Mouse (Mus musculus) liver (tissue): ENCODE measurements around the gene BC028528.
"Not testable (repeated sequence)": the region's sequence is repeated elsewhere in the genome, so short reads cannot be mapped to it uniquely, and the experiment has no call there.

Source experiments
- DNase-seq: peaks from one replicate; pipeline ENCODE4 v3.0.0-alpha.2; 2020; ENCODE audit warnings: mixed read lengths

The BC028528 gene

DNA sequence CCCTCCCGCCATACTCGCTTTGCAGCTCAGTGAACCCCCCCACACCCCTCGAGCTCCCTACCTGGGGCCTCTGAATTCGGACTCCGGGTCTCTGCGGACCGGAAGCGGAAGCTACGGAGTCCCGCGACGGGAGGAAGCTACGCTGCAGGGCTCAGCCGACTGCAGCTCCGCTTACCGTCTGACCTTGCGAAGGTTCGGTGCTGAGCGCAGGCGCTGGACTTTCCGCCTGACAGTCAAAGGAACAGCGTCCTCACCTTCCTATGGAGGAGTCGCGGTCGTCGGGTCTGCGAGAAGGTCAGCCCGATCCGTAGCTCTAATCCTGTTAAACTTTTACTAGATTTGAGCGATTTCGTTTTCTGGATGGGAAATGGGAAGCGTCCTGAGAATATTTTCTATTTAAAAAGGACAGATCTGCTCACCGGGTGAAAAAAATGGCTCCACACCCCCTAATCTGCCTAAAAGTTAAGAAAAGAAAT, 20.4 kb downstream of the BC028528 start, which contains the start of gene Mrps21:
Mrps21 (minus strand) TSS at position 128 of the 476 bp plus-strand sequence.
- peak; percentile 91 for DNase-seq

DNA sequence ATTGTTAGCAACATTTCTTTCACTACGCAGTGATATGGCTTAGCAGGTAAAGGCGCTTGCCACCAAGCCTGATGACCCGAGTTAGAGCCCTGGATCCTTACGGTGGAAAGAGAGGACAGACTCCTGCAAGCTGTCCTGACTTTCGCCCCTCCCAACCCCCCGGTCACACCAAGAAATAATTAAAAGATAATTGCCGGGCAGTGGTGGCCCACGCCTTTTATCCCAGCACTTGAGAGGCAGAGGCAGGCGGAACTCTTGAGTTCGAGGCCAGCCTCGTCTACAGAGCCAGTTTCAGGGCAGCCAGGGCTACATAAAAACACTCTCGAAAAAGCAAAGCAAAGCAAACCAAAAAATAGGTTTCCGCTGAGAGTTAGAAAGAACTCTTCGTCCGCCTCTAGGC, 20.8 kb downstream of the BC028528 start:
- no peak for DNase-seq

DNA sequence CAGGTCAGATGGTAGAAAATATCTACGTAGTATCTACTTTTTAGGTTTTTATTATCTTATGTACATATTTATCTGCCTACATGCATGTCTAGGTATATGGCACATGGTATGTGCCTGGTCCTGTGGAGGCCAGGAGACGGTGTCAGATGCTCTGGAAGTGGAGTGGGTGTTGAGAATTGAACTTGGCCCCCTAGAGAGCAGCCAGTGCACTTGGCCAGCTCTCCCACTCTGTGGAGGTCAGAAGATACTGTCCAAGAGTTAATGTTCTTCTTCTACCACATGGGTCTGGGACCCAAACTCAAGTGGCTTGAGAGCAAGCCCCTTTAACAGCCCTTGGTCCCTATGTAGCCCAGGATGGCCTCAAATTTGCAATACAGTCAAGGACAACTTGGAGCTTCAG, 24.4 kb downstream of the BC028528 start:
- DNase-seq = no peak

DNA sequence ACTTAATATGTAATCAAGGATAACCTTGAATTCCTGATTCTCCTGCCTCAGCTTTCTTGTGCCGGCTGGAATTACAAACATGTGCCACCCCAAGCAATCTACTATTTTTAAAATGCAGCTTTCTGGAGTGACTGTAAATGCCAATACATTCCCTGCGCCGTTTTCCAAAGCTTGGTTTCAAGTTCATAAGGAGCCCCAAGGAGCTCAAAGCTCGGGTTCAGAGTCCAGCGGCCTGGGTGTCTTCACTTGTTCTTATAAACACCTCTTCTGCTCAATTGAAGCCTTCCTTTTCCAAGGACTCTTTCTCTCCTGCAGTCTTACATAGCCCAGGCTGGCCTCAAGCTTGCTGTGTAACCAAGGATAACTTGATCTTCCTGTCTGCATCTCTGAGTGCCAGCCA, 25.7 kb downstream of the BC028528 start:
- no peak for DNase-seq

DNA sequence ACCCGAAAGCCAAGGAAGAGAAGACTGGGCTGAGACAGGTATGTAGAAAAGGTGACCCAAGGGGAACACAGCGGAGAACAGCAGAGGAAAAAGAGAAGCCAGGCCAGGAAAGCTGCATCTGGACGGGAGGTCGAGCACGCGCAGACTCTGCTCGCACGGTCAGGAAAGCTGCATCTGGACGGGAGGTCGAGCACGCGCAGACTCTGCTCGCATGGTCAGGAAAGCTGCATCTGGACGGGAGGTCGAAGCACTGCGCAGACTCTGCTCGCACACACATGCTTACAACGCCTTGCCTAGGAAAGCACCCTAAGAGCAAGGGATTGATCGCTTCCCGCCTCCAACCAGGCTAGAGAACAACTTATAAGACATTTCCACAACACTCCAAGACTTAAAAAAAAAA, 26.2 kb downstream of the BC028528 start:
- DNase-seq = no peak

DNA sequence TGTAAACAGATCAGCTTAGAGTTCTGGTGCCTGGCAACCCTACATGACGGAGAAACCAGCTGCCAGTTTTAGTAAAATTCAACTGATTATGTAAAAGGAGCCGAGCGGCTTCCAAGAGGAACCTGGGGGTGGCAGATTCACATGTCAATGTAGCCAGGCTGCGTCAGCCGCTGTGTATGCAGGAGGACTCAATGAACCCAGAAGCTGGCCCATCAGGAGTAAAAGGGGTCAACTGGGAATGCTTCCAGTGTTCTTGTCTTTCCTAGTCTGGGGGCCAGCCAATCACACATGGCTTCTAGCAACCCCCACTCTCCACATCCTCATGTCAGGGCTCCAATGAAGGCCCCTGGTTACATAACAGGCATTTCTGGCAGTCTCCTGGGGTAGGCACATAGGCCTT, 26.8 kb downstream of the BC028528 start:
- DNase-seq = no peak

DNA sequence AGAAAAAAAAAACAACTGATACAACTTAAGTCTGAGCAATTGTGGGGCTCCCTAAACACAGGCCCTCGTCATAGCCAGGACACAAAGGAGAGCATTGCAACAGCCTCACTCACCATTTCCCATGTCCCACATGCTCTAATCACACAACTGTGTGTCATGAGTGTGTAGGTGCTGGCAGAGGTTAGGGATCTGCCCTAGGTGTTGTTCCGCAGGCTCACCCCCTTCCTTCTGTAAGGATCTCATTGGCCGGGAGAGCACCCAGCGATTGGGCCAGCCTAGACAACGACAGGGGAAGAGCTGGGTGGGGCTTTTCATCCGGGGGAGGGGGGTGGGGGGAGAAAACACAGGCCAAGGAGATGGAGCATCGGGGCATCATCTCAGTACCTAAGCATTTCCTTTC, 28.2 kb downstream of the BC028528 start:
- DNase-seq = no peak

DNA sequence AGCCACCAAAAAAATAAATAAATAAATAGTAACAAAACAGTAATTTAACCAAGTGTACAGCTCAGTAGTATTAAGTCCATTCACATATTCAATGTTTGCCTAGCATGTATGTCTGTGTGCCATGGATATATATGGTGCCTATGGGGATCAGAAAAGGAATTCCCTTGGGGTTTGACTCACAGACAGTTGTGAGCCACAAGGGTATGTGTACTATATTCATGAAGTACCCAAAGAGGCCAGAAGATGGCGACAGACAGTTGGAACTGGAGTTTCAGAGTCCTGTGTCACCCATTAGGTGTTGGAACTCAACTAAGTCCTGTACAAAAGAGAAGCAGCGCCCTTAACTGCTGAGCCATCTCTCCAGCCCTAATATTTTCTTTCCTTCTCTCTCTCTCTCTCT, 30.0 kb downstream of the BC028528 start:
- peak; percentile 63 for DNase-seq

DNA sequence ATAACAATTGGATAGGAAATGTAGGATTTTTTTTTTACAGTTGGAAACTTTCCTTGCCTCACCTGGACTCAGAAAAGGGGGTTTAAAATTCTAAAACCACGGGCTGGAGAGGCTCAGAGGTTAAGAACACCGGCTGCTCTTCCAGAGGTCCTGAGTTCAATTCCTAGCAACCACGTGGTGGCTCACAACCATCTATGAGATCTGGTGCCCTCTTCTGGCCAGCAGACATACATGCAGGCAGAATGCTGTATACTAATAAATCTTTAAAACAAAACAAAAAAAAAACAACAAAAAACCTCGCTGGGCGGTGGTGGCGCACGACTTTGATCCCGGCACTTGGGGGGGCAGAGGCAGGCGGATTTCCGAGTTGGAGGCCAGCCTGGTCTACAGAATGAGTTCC, 30.6 kb downstream of the BC028528 start:
- DNase-seq = peak; percentile 38

DNA sequence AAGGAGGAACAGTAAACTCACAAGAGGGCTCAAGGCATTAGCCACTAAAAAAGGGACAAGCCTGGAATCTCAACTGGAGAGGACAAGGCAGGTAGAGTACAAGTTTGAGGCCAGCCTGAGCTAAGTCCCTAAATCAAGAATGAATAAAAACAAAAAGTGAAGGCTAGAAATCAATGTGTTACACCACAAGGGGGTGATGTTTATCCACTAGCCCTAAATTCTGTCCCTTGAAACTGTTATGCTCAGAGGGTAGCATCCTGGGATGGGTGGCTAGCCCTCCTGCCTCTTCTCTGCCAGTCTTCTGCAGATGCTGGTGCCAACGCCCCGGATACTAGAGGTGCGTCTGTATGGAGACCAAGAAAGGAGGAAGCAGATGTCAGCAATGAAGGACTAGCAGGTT, 31.5 kb downstream of the BC028528 start:
- no peak for DNase-seq

DNA sequence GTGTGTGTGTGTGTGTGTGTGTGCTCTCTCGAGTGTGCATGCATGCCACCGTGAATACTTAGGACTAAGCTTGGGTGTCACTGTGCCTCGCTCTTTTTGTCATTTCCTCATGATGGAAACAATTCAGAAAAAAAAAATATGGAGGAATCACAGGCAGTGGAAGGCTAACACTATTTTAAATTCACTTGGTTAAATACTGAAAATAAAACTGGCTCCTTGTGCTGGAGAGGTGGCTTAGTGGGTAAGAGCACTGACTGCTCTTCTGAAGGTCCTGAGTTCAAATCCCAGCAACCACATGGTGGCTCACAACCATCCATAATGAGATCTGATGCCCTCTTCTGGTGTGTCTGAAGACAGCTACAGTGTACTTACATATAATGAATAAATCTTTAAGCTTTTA, 33.5 kb downstream of the BC028528 start:
- DNase-seq = not testable (repeated sequence)

DNA sequence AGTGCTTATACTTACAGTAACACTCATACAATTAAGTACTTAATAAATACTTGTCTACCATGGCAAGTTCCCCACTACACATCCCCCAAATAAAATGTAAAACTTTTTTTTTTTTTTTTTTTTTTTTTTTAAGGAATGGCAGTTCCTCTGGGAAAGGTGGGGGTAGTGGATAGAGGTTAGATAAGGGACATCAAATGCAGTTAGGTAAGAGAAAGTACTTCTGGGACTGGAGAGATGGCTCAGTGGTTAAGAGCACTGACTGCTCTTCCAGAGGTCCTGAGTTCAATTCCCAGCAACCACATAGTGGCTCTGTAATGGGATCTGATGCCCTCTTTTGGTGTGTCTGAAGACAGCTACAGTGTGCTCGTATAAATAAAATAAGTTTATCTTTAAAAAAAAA, 34.8 kb downstream of the BC028528 start:
- DNase-seq = not testable (repeated sequence)

DNA sequence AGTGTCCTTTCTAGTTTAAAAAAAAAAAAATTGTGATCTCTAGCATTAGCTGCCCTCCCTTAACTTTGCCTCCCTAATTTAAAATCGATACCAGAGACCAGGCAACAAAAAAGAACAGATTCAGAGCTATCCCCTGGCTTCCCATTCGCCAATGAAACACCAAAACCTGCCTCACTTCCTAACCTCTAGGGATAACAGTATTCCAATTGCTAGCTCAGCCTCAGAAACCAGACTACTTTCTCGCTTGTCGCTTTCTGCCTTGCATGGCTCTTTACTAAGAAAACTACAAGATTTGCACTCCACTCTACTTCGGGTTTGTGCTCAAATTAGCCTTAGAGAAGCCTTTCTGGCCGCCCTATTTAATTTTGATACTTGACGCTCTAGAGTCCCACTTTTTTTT, 35.7 kb downstream of the BC028528 start:
- DNase-seq = no peak

DNA sequence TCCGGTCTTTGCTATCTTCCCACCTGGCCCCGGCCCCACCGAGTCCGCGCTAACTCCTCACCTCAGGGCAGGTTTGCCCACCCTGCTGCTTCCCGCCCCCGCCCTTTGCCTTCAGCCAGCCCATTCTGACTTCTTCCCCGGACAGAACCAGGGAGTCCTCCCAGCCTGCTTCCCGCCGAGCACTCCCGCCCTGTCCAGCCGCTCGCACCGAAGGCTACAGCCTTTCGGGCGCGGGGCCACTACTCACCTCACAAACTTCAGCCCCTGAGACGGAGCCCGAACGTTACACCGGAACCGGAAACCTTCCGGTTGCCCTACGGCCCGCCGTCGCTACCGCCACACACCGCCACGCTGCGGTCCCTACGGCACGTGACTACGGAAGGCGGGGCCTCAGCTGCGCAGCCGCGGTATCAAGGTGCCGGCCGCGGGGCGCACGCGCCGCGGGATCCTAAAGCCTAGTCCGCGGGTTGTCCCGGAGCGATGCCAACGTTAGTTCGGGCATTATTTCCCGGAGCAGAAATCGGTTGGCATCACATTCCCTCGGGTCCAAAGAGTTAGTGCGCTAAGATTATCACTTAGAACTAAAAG, 36.2 kb downstream of the BC028528 start, which contains the start of gene Prpf3:
Prpf3 (minus strand) TSS at position 384 of the 588 bp plus-strand sequence.
- DNase-seq = peak; percentile 95

DNA sequence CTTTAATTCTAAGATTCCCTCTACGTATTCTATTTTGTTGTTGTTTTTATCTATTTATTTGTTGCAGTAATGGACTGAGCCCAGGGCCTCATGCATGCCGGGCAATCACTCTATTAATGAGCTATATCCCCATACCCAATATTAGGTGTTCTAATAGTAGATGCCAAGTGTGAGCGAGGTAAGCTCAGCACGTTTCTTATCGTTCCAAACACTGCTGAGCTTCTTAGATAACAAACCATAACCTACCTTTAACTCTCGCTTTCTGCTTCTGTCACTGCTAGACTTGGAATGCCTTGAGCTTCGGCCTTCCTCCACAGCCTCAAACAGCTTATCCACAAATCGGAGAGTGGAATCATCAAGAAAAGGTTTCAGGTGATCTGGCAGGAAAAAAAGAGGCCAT, 40.5 kb downstream of the BC028528 start:
- no peak for DNase-seq

DNA sequence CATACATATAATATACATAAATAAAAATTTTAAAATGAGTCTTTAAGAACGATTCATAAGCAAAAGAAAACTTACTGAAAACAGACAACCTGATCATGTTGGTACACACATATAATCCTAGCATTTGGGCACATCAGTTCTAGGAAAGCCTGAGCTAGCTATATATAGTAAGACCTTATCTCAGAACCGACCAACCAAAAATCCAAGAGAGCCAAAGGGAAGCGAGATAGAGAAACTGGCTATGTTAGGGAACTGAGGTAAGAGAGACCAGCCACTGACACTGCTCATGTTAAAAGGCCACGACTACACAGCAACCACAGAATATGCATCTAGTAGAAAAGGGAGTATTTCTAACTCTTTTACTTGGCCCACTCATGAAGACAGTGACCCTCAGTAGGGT, 41.2 kb downstream of the BC028528 start:
- no peak for DNase-seq

DNA sequence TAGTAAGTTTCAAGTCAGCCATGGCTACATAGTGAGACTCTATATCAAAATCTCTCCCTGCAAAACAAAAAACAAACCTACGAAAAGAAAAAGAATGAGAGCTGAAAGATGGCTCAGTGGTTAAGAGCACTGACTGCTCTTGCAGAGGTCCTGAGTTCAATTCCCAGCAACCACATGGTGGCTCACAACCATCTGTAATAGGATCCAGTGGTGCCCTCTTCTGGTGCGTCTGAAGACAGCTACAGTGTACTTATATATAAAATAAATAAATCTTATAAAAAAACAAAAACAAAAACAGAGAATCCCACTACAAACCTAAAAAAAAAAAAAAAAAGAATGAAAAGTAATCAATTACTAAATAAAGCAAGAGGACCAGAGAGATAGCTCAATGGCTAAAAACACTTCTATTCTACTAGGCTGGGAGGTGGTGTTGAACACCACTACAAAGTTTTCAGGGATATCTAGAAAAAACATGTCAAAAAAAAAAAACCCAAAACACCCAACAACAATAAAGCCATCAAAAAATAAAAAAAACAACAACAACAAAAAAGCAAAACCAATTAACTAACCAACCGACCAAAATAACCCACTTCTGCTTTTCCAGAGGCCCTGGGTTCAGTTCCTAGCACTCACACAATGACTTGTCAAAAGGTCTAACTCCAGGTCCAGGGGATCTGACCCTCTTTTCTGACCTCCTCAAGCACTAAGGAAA, 49.1 kb downstream of the BC028528 start:
- no peak for DNase-seq

DNA sequence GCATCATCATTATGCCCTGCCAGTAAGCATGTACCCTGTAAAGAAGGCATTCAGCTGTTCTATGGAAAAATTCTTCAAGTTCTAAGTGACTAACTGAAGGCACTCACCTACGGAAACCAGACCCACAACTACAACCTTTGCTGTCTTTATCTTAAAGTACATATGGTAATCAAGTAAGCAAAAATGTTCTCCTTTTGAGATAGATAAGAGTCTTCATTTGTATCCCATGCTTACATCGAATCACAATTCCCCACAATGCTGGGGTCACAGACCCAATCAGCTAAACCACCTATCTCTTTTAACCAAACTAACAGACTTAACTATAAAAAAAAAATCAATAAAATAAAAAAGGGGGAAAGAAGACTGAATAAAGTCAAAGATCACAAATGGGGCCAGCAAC, 52.6 kb downstream of the BC028528 start:
- DNase-seq = no peak
